Mouse (Mus musculus): Measurements from ENCODE around the gene Cul3. TPM values are rescaled to one million over a fixed set of nuclear protein-coding genes. Genes with fewer than 3 reads are reported as not detected.

Gene Cul3
- 117 to 151 TPM (median 130 TPM) in 4 replicates for total RNA-seq (2023; ENCODE audit: inconsistent age)

GRCm38 (mm10) chr1:80340436-80341376, at the start of gene Cul3:
Cul3 (minus strand) TSS chr1:80340480.

GRCm38 (mm10) chr1:80218268-80218667, 122.0 kb downstream of the Cul3 start, which contains the start of gene Fam124b:
Fam124b (minus strand) TSS chr1:80218473.

Other genes starting within 250 kb of the Cul3 start
- 0.18 TPM in 1 of 4 replicates, not detected in the others for gene Fam124b, start 122.0 kb downstream of the Cul3 start, total RNA-seq (2023; ENCODE audit: inconsistent age)
- gene Gm45261, start 121.0 kb upstream of the Cul3 start, total RNA-seq (2023; ENCODE audit: inconsistent age): not detected in 4 replicates

Data from B cell, adult (primary cell).